ENCODE assay signal across 8 mouse cellular contexts in the genomic region with DNA sequence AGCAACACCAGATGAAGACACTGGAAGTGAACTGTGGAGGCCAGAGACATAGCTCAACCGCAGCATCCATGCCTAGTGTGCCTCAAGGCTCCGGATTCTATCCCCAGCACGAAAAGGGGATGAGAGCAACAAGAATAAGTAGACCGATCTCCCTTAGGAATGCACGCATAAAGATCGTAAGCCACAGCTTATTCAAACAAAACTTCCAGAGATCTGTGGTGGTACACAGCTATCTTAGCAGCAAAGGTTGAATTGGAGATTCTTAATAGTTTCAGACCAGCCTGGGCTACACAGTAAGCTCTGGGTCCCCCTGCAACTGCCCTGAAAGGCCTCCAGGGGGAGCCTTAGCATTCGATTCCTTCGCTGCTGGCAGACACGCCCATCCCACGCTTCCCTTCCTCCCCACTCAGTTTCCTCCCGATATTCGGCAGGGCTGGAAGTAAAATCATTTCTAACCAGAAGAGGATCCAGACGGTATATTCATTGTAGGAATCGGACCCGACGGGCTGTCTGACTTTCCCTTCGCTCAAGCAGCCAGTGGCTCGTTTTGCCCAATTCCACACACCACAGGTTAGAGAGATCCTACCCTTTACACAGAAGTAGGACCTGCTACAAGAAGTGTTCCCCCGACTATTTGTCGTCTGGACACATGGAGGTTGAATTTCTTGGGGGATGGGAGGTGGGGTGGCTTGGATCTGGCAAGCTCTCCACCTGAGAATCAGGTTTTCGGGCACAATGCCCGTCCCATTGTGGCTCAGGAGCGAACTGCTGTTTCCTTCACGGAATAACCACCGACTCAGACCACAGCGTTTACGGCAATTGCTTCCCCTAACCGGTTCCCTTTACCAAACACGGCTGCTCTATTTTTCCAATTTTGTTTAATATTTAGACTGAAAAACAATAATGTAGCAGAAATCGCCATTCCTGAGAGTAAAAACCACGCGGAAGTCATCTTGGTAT. TPM values are rescaled to one million over a fixed set of nuclear protein-coding genes. Genes with fewer than 3 reads are reported as not detected.
DNase-seq lines count a peak whose midpoint lies in the region; ATAC-seq and TF ChIP-seq lines count a peak whose summit lies in the region.

No protein-coding gene starts in this region.

- 14% methylated on average over 32 of the region's 32 CpGs for WGBS in hindbrain, embryonic 11.5 days
- WGBS in lung, postnatal 0 days = 15% methylated on average over 32 of the region's 32 CpGs

- peak overlapping the region; percentile 56 for H3K4me2 ChIP-seq in hindbrain, embryonic 11.5 days (replicated peaks; ENCODE audit: low read depth, low read length)
- H3K4me2 ChIP-seq in lung, postnatal 0 days (replicated peaks; ENCODE audit: low read depth, low read length) = peak overlapping the region; percentile 64

- no peaks in the 10 kb centered on the region for H3K9me3 ChIP-seq in hindbrain, embryonic 11.5 days (ENCODE audit: control insufficient read depth, low read length)
- H3K9me3 ChIP-seq in lung, postnatal 0 days (ENCODE audit: low read length) = no peaks in the 10 kb centered on the region

- peak; percentile 89; the same call in 1 of the 2 replicates for ATAC-seq in frontal cortex, adult (ENCODE audit: low TSS enrichment)
- peak; percentile 25; the same call in 1 of the 2 replicates for ATAC-seq in hindbrain, embryonic 11.5 days (ENCODE audit: low FRiP score)
- ATAC-seq in lung, postnatal 0 days = peak; percentile 71

- peaks cover 28% of the 10 kb centered on the region for H3K27me3 ChIP-seq in hindbrain, embryonic 11.5 days (ENCODE audit: control insufficient read depth, insufficient read depth, low read length)
- H3K27me3 ChIP-seq in lung, postnatal 0 days (replicated peaks; ENCODE audit: insufficient read depth, low read length) = peaks cover 33% of the 10 kb centered on the region

- no peak for TF ChIP-seq EP300 in lung, postnatal 0 days (IDR thresholded peaks at IDR 0.05)

- DNase-seq in NIH3T3 (ENCODE audit: low read depth) = peak; percentile 94
- peak; percentile 56 for DNase-seq in cerebellum, adult 9-10 months
- DNase-seq in hindbrain, embryonic 11.5 days (ENCODE audit: low spot score) = peak; percentile 92
- peak; percentile 41 for DNase-seq in layer of hippocampus, adult 9-11 months
- DNase-seq in lung, postnatal 0 days (ENCODE audit: low spot score) = peak; percentile 89
- peak; percentile 58 for DNase-seq in ovary, postnatal 10 days (ENCODE audit: low spot score)
- DNase-seq in thymus, postnatal 0 days (ENCODE audit: low spot score) = peak; percentile 69

- H3K27ac ChIP-seq in hindbrain, embryonic 11.5 days (ENCODE audit: low read depth, low read length) = no peak overlapping the region
- no peak overlapping the region for H3K27ac ChIP-seq in lung, postnatal 0 days (ENCODE audit: low read length)

- peak overlapping the region; percentile 32 for H3K4me3 ChIP-seq in hindbrain, embryonic 11.5 days (ENCODE audit: low read depth, low read length)
- peak overlapping the region; percentile 19 for H3K4me3 ChIP-seq in lung, postnatal 0 days (ENCODE audit: low read depth, low read length)

- H3K9ac ChIP-seq in hindbrain, embryonic 11.5 days (ENCODE audit: low read depth, low read length) = no peak overlapping the region
- H3K9ac ChIP-seq in lung, postnatal 0 days (replicated peaks; ENCODE audit: low read depth) = no peak overlapping the region

- no peaks in the 10 kb centered on the region for H3K4me1 ChIP-seq in hindbrain, embryonic 11.5 days (replicated peaks; ENCODE audit: control insufficient read depth, insufficient read depth, low read length)
- H3K4me1 ChIP-seq in lung, postnatal 0 days (ENCODE audit: insufficient read depth, low read depth, low read length) = no peaks in the 10 kb centered on the region

- TF ChIP-seq CTCF in lung, postnatal 0 days (IDR thresholded peaks at IDR 0.05) = peak; percentile 88

- no peaks in the 10 kb centered on the region for H3K36me3 ChIP-seq in hindbrain, embryonic 11.5 days (ENCODE audit: control insufficient read depth, insufficient read depth, low read length)
- no peaks in the 10 kb centered on the region for H3K36me3 ChIP-seq in lung, postnatal 0 days (ENCODE audit: insufficient read depth, low read length)

RNA-seq across cellular contexts. Expression of a gene that starts 41.0 kb away (rescaled TPM):
- 0.20 and 0.38 TPM in 2 replicates for polyA plus RNA-seq in hindbrain, embryonic 11.5 days (2014; fragmentation: Nextera tagmentation; extraction: Ambion mirVana)
- polyA plus RNA-seq in lung, postnatal 0 days (2015; fragmentation: Nextera tagmentation; extraction: Ambion mirVana) = not detected in 2 replicates
- not detected in 2 replicates for polyA plus RNA-seq in thymus, postnatal 0 days (2015; fragmentation: Nextera tagmentation; extraction: Ambion mirVana)

RNA-seq across cellular contexts. Expression of a gene that starts 46.7 kb away (rescaled TPM):
- 51.0 and 53.4 TPM in 2 replicates for polyA plus RNA-seq in hindbrain, embryonic 11.5 days (2014; fragmentation: Nextera tagmentation; extraction: Ambion mirVana)
- polyA plus RNA-seq in lung, postnatal 0 days (2015; fragmentation: Nextera tagmentation; extraction: Ambion mirVana) = 14.2 and 15.6 TPM in 2 replicates
- 62.8 and 63.2 TPM in 2 replicates for polyA plus RNA-seq in thymus, postnatal 0 days (2015; fragmentation: Nextera tagmentation; extraction: Ambion mirVana)

Comparison
In these comparisons a context has a peak if more than half of its experiments do, and no peak if none do; other contexts are left out.
1. DNase-seq: peak in every context shown above with its lines; median percentile 94 in NIH3T3; 92 in hindbrain, embryonic 11.5 days; 89 in lung, postnatal 0 days; 69 in thymus, postnatal 0 days; 58 in ovary, postnatal 10 days; 56 in cerebellum, adult 9-10 months; 41 in layer of hippocampus, adult 9-11 months.
2. ATAC-seq: peak in every context shown above with its lines; median percentile 89 in frontal cortex, adult; 71 in lung, postnatal 0 days; 25 in hindbrain, embryonic 11.5 days.